ENCODE assay signal across 8 mouse cellular contexts in the genomic region with DNA sequence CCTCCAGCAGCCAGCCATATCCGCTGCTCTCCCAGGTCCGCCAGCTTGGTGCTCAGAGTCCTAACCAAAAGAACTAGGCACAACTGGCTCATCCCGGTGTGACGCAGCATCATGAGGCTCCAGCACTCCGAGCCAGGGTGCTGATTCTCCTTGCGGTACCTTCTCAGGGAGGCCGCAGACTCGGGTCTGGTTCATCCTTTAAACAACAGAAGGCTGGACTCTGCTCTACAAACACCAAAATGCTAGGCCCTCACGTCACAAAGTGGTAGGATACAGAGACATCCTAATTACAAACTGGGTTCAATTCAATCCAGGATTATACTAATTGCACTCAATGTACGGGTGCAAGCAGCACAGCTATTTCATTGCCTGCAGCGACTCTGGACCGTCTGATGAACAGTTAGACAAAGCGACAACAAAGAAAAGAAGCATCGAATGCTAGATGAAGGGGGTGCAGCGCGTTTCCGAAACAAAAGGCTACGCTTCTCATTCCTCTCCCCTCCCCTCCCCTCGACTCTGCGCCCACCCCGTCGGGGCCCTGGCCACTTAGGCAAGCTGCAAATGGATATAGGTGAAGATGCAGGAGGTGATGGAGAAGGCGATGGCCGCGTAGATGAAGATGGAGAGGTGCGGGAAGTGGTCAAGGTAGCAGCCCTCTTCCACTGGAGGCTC. TPM values are rescaled to one million over a fixed set of nuclear protein-coding genes. Genes with fewer than 3 reads are reported as not detected.
DNase-seq lines count a peak whose midpoint lies in the region; ATAC-seq and TF ChIP-seq lines count a peak whose summit lies in the region.

No protein-coding gene starts in this region.

- peak overlapping the region; percentile 73 for H3K4me3 ChIP-seq in cerebellum, adult 2 months (replicated peaks; ENCODE audit: insufficient read depth, low read depth, low read length)
- peak overlapping the region; percentile 30; the same call in 1 of the 2 replicates for H3K4me3 ChIP-seq in thymus, adult 2 months (ENCODE audit: control insufficient read depth, insufficient read depth, low read length)
- H3K4me3 ChIP-seq in midbrain, embryonic 14.5 days (replicated peaks; ENCODE audit: low read depth, low read length), result peak overlapping the region; percentile 57

- peak overlapping the region; percentile 83 for H3K4me2 ChIP-seq in midbrain, embryonic 14.5 days (ENCODE audit: low read length)

- peak in 1 of 2 experiments; percentile 19 for DNase-seq in cerebellum, adult 2 months
- no peak for DNase-seq in thymus, adult 2 months
- DNase-seq in thymus, adult 18-20 months, result no peak
- DNase-seq in left cerebral cortex, adult 11 months (ENCODE audit: low spot score), result peak; percentile 39
- DNase-seq in midbrain, embryonic 14.5 days, result peak; percentile 76
- no peak for DNase-seq in T-cell, adult 2 months (ENCODE audit: low spot score)
- DNase-seq in urinary bladder, adult 2 months (ENCODE audit: low spot score), result no peak

- peaks cover 7% of the 10 kb centered on the region for H3K36me3 ChIP-seq in thymus, adult 2 months (ENCODE audit: control insufficient read depth, insufficient read depth, low read length)
- peaks cover 8% of the 10 kb centered on the region for H3K36me3 ChIP-seq in midbrain, embryonic 14.5 days (ENCODE audit: control insufficient read depth, insufficient read depth, low read length)

- ATAC-seq in cerebellum, adult (ENCODE audit: insufficient number of reproducible peaks, low FRiP score, low TSS enrichment), result no peak
- peak; percentile 47; the same call in 1 of the 2 replicates for ATAC-seq in midbrain, embryonic 14.5 days (ENCODE audit: low FRiP score, low TSS enrichment)

- H3K9me3 ChIP-seq in midbrain, embryonic 14.5 days (ENCODE audit: control insufficient read depth, low read length), result no peaks in the 10 kb centered on the region

- WGBS in cerebellum, adult 2 months, result 16% methylated on average over 26 of the region's 26 CpGs
- WGBS in thymus, adult 2 months, result 46% methylated on average over 26 of the region's 26 CpGs
- WGBS in midbrain, embryonic 14.5 days, result under 1% methylated on average over 26 of the region's 26 CpGs

- no peaks in the 10 kb centered on the region; the same call in 1 of the 2 replicates for H3K27me3 ChIP-seq in cerebellum, adult 2 months (ENCODE audit: control insufficient read depth, insufficient read depth, low read length)
- no peaks in the 10 kb centered on the region; the same call in 1 of the 2 replicates for H3K27me3 ChIP-seq in thymus, adult 2 months (ENCODE audit: control insufficient read depth, insufficient read depth, low read length)
- H3K27me3 ChIP-seq in midbrain, embryonic 14.5 days (ENCODE audit: control insufficient read depth, insufficient read depth, low read length), result no peaks in the 10 kb centered on the region

- no peak for TF ChIP-seq POLR2A in cerebellum, adult 2 months (IDR thresholded peaks at IDR 0.05; ENCODE audit: borderline replicate concordance, insufficient read depth, low read length)
- no peak for TF ChIP-seq POLR2A in thymus, adult 2 months (IDR thresholded peaks at IDR 0.05; ENCODE audit: control insufficient read depth, extremely low read depth, insufficient read depth, low read length, poor library complexity)

- H3K4me1 ChIP-seq in cerebellum, adult 2 months (ENCODE audit: control insufficient read depth, insufficient read depth, low read length), result no peaks in the 10 kb centered on the region
- H3K4me1 ChIP-seq in thymus, adult 2 months (replicated peaks; ENCODE audit: control insufficient read depth, insufficient read depth, low read length), result no peaks in the 10 kb centered on the region
- peaks cover 21% of the 10 kb centered on the region for H3K4me1 ChIP-seq in midbrain, embryonic 14.5 days (ENCODE audit: control insufficient read depth, insufficient read depth, low read length)

- H3K27ac ChIP-seq in cerebellum, adult 2 months (ENCODE audit: insufficient read depth, low read length), result no peak overlapping the region; the same call in 1 of the 2 replicates
- H3K27ac ChIP-seq in thymus, adult 2 months (ENCODE audit: control insufficient read depth, insufficient read depth, low read length), result no peak overlapping the region
- H3K27ac ChIP-seq in midbrain, embryonic 14.5 days (replicated peaks; ENCODE audit: low read depth, low read length), result peak overlapping the region; percentile 97

- H3K9ac ChIP-seq in midbrain, embryonic 14.5 days (replicated peaks; ENCODE audit: low read length), result peak overlapping the region; percentile 76

- TF ChIP-seq CTCF in cerebellum, adult 2 months (IDR thresholded peaks at IDR 0.05; ENCODE audit: borderline replicate concordance, insufficient read depth, low read depth, low read length), result no peak
- TF ChIP-seq CTCF in thymus, adult 2 months (IDR thresholded peaks at IDR 0.05; ENCODE audit: borderline replicate concordance, control insufficient read depth, extremely low read depth, insufficient read depth, low read length, poor library complexity), result no peak

RNA-seq across cellular contexts. Expression of a gene that starts 0.7 kb away (rescaled TPM):
- polyA plus RNA-seq in cerebellum, adult 2 months (2012; rRNA removed), result 161 and 184 TPM in 2 replicates
- 0.84 and 1.2 TPM in 2 replicates for polyA plus RNA-seq in thymus, adult 2 months (2012; rRNA removed)
- polyA plus RNA-seq in midbrain, embryonic 14.5 days (2014; fragmentation: Nextera tagmentation; extraction: Ambion mirVana), result 317 and 572 TPM in 2 replicates
- polyA plus RNA-seq in urinary bladder, adult 2 months (2012; rRNA removed), result 2.6 and 3.2 TPM in 2 replicates

RNA-seq across cellular contexts. Expression of a gene that starts 13.0 kb away (rescaled TPM):
- 16.9 and 17.3 TPM in 2 replicates for polyA plus RNA-seq in cerebellum, adult 2 months (2012; rRNA removed)
- polyA plus RNA-seq in thymus, adult 2 months (2012; rRNA removed), result 12.5 and 14.1 TPM in 2 replicates
- polyA plus RNA-seq in midbrain, embryonic 14.5 days (2014; fragmentation: Nextera tagmentation; extraction: Ambion mirVana), result 23.3 and 35.7 TPM in 2 replicates
- 21.7 and 25.5 TPM in 2 replicates for polyA plus RNA-seq in urinary bladder, adult 2 months (2012; rRNA removed)

RNA-seq across cellular contexts. Expression of a gene that starts 13.2 kb away (rescaled TPM):
- 13.7 and 15.2 TPM in 2 replicates for polyA plus RNA-seq in cerebellum, adult 2 months (2012; rRNA removed)
- polyA plus RNA-seq in thymus, adult 2 months (2012; rRNA removed), result 8.6 and 10.0 TPM in 2 replicates
- polyA plus RNA-seq in midbrain, embryonic 14.5 days (2014; fragmentation: Nextera tagmentation; extraction: Ambion mirVana), result 20.9 and 29.7 TPM in 2 replicates
- 11.0 and 13.3 TPM in 2 replicates for polyA plus RNA-seq in urinary bladder, adult 2 months (2012; rRNA removed)

RNA-seq across cellular contexts. Expression of a gene that starts 28.4 kb away (rescaled TPM):
- 22.1 and 25.5 TPM in 2 replicates for polyA plus RNA-seq in cerebellum, adult 2 months (2012; rRNA removed)
- polyA plus RNA-seq in thymus, adult 2 months (2012; rRNA removed), result 26.4 and 28.4 TPM in 2 replicates
- polyA plus RNA-seq in midbrain, embryonic 14.5 days (2014; fragmentation: Nextera tagmentation; extraction: Ambion mirVana), result 12.4 and 17.1 TPM in 2 replicates
- polyA plus RNA-seq in urinary bladder, adult 2 months (2012; rRNA removed), result 16.2 and 18.4 TPM in 2 replicates

RNA-seq across cellular contexts. Expression of a gene that starts 49.8 kb away (rescaled TPM):
- polyA plus RNA-seq in cerebellum, adult 2 months (2012; rRNA removed), result 102 and 107 TPM in 2 replicates
- 132 and 253 TPM in 2 replicates for polyA plus RNA-seq in thymus, adult 2 months (2012; rRNA removed)
- 170 and 178 TPM in 2 replicates for polyA plus RNA-seq in midbrain, embryonic 14.5 days (2014; fragmentation: Nextera tagmentation; extraction: Ambion mirVana)
- polyA plus RNA-seq in urinary bladder, adult 2 months (2012; rRNA removed), result 102 and 120 TPM in 2 replicates

Comparison
In these comparisons a context has a peak if more than half of its experiments do, and no peak if none do; other contexts are left out.
1. DNase-seq: peak in left cerebral cortex, adult 11 months (single experiment) and midbrain, embryonic 14.5 days (single experiment); none in thymus, adult 2 months (single experiment), thymus, adult 18-20 months (0 of 2), T-cell, adult 2 months (single experiment) and urinary bladder, adult 2 months (single experiment).
2. RNA of a gene that starts 0.7 kb away (polyA plus RNA-seq): 317 to 572 TPM in midbrain, embryonic 14.5 days and 161 to 184 TPM in cerebellum, adult 2 months; 2.6 to 3.2 TPM in urinary bladder, adult 2 months and 0.84 to 1.2 TPM in thymus, adult 2 months; every median in the first group is over 10 times any median in the second.
3. Peak in every context shown above with its lines, with median percentiles within 50 percentile points of each other: H3K4me3 ChIP-seq.